Mouse (Mus musculus) thymus, postnatal 14 days (tissue): ENCODE data around the gene Gm3072.
"Not testable (repeated sequence)": the region's sequence is repeated elsewhere in the genome, so short reads cannot be mapped to it uniquely, and the experiment has no call there.

Experiments
- DNase-seq: peaks from one replicate; pipeline ENCODE4 v3.0.0; 2021

Gm3072 gene

DNA sequence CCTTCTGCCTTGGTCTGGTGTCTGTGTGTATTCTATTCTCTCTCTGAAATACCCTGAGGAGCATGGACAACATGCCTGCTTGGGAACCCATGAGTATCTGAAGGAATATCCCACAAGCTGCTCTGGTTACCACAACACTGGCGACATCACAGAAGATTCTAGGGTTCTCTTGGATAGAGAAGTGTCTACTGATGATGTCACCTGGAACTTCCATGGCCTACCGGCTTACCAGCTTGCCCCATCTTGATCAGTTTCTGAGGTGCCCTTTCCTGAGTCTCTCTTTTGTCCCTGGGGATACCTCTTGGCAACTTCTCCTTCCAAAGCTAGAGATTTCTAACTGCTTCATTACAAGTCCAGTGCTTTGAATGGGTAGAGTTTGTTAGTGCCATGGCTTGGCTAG is at the start of gene Gm3072:
Gene Gm3072 (minus strand): TSS at position 101 of the 400 bp plus-strand sequence.
- not testable (repeated sequence) for DNase-seq

DNA sequence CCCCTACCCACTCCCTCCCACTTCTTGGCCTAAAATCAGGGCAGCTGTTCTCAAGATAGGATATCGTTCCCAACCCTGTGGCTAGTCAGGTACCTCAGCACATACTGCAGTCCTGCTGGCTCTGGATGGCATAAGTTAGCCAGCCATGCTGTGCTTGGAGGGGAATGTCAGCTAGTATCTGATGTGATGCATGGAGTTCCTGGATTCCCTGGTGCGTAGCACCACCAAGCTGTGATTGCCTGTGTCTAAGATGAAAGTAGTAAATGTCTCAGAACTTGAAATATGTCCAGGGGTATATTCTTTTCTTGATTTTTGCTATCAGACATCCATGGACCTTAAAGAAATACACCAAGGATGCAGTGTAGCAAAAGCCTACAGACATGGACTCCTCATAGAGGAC is 23.8 kb upstream of the Gm3072 start:
- not testable (repeated sequence) for DNase-seq

- DNase-seq, result not testable (repeated sequence)
Measured at GRCm38 (mm10) chr14:41646387-41646786, 22.0 kb upstream of the Gm3072 start, which contains the start of gene Gm3676. Gm3676 (minus strand) TSS chr14:41646487.

DNA sequence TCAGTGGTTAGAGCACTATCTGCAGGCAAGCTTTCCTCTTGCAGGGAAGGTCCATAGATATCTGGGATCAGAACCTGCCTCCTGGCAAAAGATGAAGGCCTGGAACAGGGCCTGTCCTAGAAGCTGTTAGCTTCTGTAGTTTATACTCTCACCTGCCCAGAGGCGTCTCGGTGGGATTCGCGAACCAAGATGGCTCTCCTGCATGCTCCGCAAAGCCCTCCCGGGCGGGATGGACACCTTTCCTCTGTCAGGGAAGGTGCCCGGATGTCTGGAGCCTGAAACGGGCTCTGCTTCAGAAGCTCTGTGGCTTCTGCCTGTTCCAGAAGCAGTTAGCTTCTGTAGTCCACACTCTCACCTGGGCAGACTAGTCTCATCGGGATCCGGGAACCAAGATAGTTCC is 5.7 kb upstream of the Gm3072 start:
- not testable (repeated sequence) for DNase-seq

GRCm38 (mm10) chr14:41622535-41622934 is 1.9 kb downstream of the Gm3072 start:
- DNase-seq, result not testable (repeated sequence)

DNA sequence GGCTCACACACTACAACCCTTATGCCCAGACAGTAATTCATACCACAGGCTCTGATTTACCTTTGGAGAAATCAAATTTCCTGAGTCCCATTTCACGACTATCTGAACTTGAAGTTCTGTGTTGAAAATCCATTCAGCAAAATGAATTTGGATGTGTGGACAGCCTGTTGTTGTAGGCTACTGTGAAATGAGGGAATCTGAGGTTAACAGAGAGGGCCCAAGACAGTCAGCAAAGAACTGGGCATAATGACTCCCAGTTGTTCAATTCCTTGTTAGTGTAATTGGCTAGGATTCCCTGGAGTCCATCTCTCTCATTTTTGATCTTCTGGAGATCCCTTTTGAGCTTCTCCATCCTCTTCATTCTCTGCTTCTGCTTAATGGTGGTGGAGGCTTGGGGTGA is 13.7 kb downstream of the Gm3072 start:
- not testable (repeated sequence) for DNase-seq

- not testable (repeated sequence) for DNase-seq
Measured at GRCm38 (mm10) chr14:41600935-41601334, 23.5 kb downstream of the Gm3072 start.

DNA sequence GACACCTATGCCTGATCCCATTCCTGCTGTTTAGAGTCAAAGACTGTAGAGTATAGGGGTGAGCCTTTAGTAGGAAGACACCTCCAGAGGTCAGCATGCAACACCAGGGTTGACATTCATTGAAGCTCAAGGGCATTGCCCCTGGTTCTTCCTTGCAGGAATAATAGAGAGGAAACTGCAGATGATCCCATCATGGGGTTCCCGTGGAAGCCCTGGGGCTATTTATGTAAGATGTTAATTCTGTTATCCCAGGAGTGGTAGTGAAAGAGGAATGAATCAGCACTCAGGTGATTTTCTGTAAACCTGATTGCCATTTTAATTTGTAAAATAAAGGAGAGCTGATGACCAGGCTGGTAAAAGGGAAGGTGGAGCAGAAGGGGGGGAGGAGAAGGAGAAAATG is 38.1 kb downstream of the Gm3072 start:
- DNase-seq, result not testable (repeated sequence)

GRCm38 (mm10) chr14:41572911-41573310 is 51.5 kb downstream of the Gm3072 start, which contains the start of gene 1700049E17Rik2:
1700049E17Rik2 (plus strand) TSS chr14:41573211.
- not testable (repeated sequence) for DNase-seq
